Mouse (Mus musculus): ENCODE data around the gene Cul3. TPM values are rescaled to one million over a fixed set of nuclear protein-coding genes. Genes with fewer than 3 reads are reported as not detected.

The Cul3 gene
- polyA plus RNA-seq, 1 experiment from 2014 or later = 58.1 TPM

GRCm38 (mm10) chr1:80239481-80239880 is 100.8 kb downstream of the Cul3 start:
- no peak for ATAC-seq (replicated peaks; ENCODE audit: insufficient number of reproducible peaks, low FRiP score, low TSS enrichment, low read depth)
- no peak overlapping the region for H3K4me3 ChIP-seq (ENCODE audit: low read depth, low read length)
- no peak for DNase-seq (ENCODE audit: low spot score)
- H3K27ac ChIP-seq (replicated peaks; ENCODE audit: low read depth, low read length) = no peak overlapping the region
- H3K9me3 ChIP-seq (replicated peaks; ENCODE audit: control insufficient read depth, low read length) = no peaks in the 10 kb centered on the region
- no peak overlapping the region for H3K4me2 ChIP-seq (ENCODE audit: low read depth, low read length)
- no peak overlapping the region for H3K9ac ChIP-seq (replicated peaks; ENCODE audit: low read length)
- H3K27me3 ChIP-seq (ENCODE audit: control insufficient read depth, insufficient read depth, low read length) = no peaks in the 10 kb centered on the region
- no peaks in the 10 kb centered on the region for H3K36me3 ChIP-seq (replicated peaks; ENCODE audit: control insufficient read depth, insufficient read depth, low read depth, low read length)
- H3K4me1 ChIP-seq (ENCODE audit: control insufficient read depth, insufficient read depth, low read length) = no peaks in the 10 kb centered on the region
- WGBS = 73% methylated on average over 11 of the region's 11 CpGs

- Histone ChIP-seq H3K9me3 (replicated peaks; ENCODE audit: control insufficient read depth, low read length) (no peaks in the 10 kb centered on the region), H3K27me3 (ENCODE audit: control insufficient read depth, insufficient read depth, low read length) (no peaks in the 10 kb centered on the region), H3K4me2 (ENCODE audit: low read depth, low read length) (no peak overlapping the region), H3K27ac (replicated peaks; ENCODE audit: low read depth, low read length) (no peak overlapping the region), H3K4me3 (ENCODE audit: low read depth, low read length) (no peak overlapping the region), H3K36me3 (replicated peaks; ENCODE audit: control insufficient read depth, insufficient read depth, low read depth, low read length) (no peaks in the 10 kb centered on the region), H3K9ac (replicated peaks; ENCODE audit: low read length) (no peak overlapping the region), H3K4me1 (ENCODE audit: control insufficient read depth, insufficient read depth, low read length) (no peaks in the 10 kb centered on the region)
- no peak for ATAC-seq (replicated peaks; ENCODE audit: insufficient number of reproducible peaks, low FRiP score, low TSS enrichment, low read depth)
- 62% methylated on average over 11 of the region's 11 CpGs for WGBS
- no peak for DNase-seq (ENCODE audit: low spot score)
Observed at GRCm38 (mm10) chr1:80236951-80237702, 103.2 kb downstream of the Cul3 start.

- WGBS = 6% methylated on average over 1 of the region's 1 CpGs
- H3K4me3 ChIP-seq (ENCODE audit: low read depth, low read length) = no peak overlapping the region
- H3K4me1 ChIP-seq (ENCODE audit: control insufficient read depth, insufficient read depth, low read length) = no peaks in the 10 kb centered on the region
- no peak overlapping the region for H3K27ac ChIP-seq (replicated peaks; ENCODE audit: low read depth, low read length)
- H3K9ac ChIP-seq (replicated peaks; ENCODE audit: low read length) = no peak overlapping the region
- DNase-seq (ENCODE audit: low spot score) (no peak), ATAC-seq (replicated peaks; ENCODE audit: insufficient number of reproducible peaks, low FRiP score, low TSS enrichment, low read depth) (no peak)
- no peaks in the 10 kb centered on the region for H3K27me3 ChIP-seq (ENCODE audit: control insufficient read depth, insufficient read depth, low read length)
- H3K9me3 ChIP-seq (replicated peaks; ENCODE audit: control insufficient read depth, low read length) = no peaks in the 10 kb centered on the region
- no peak overlapping the region for H3K4me2 ChIP-seq (ENCODE audit: low read depth, low read length)
- H3K36me3 ChIP-seq (replicated peaks; ENCODE audit: control insufficient read depth, insufficient read depth, low read depth, low read length) = no peaks in the 10 kb centered on the region
Observed at GRCm38 (mm10) chr1:80236126-80236525, 104.2 kb downstream of the Cul3 start.

- H3K9me3 ChIP-seq (replicated peaks; ENCODE audit: control insufficient read depth, low read length) = no peaks in the 10 kb centered on the region
Observed at GRCm38 (mm10) chr1:80230612-80231011, 109.7 kb downstream of the Cul3 start.

GRCm38 (mm10) chr1:80224839-80225412 is 115.4 kb downstream of the Cul3 start:
- ATAC-seq (replicated peaks; ENCODE audit: insufficient number of reproducible peaks, low FRiP score, low TSS enrichment, low read depth) = no peak
- H3K4me2 ChIP-seq (ENCODE audit: low read depth, low read length) = no peak overlapping the region
- H3K4me3 ChIP-seq (ENCODE audit: low read depth, low read length) = no peak overlapping the region
- DNase-seq (ENCODE audit: low spot score) = no peak
- 52% methylated on average over 3 of the region's 3 CpGs for WGBS
- H3K9ac ChIP-seq (replicated peaks; ENCODE audit: low read length) = no peak overlapping the region
- no peaks in the 10 kb centered on the region for H3K27me3 ChIP-seq (ENCODE audit: control insufficient read depth, insufficient read depth, low read length)
- H3K9me3 ChIP-seq (replicated peaks; ENCODE audit: control insufficient read depth, low read length) = no peaks in the 10 kb centered on the region
- no peaks in the 10 kb centered on the region for H3K4me1 ChIP-seq (ENCODE audit: control insufficient read depth, insufficient read depth, low read length)
- H3K36me3 ChIP-seq (replicated peaks; ENCODE audit: control insufficient read depth, insufficient read depth, low read depth, low read length) = no peaks in the 10 kb centered on the region
- H3K27ac ChIP-seq (replicated peaks; ENCODE audit: low read depth, low read length) = no peak overlapping the region

More at GRCm38 (mm10) chr1:80230612-80231011, 109.7 kb downstream of the Cul3 start:
- H3K4me2 ChIP-seq (ENCODE audit: low read depth, low read length) = no peak overlapping the region
- H3K4me3 ChIP-seq (ENCODE audit: low read depth, low read length) = no peak overlapping the region
- ATAC-seq (replicated peaks; ENCODE audit: insufficient number of reproducible peaks, low FRiP score, low TSS enrichment, low read depth) = no peak
- no peaks in the 10 kb centered on the region for H3K36me3 ChIP-seq (replicated peaks; ENCODE audit: control insufficient read depth, insufficient read depth, low read depth, low read length)
- no peak for DNase-seq (ENCODE audit: low spot score)
- WGBS = 85% methylated on average over 1 of the region's 1 CpGs
- no peaks in the 10 kb centered on the region for H3K27me3 ChIP-seq (ENCODE audit: control insufficient read depth, insufficient read depth, low read length)
- H3K9ac ChIP-seq (replicated peaks; ENCODE audit: low read length) = no peak overlapping the region
- H3K27ac ChIP-seq (replicated peaks; ENCODE audit: low read depth, low read length) = no peak overlapping the region
- no peaks in the 10 kb centered on the region for H3K4me1 ChIP-seq (ENCODE audit: control insufficient read depth, insufficient read depth, low read length)

GRCm38 (mm10) chr1:80221151-80221550 is 119.1 kb downstream of the Cul3 start:
- peak; percentile 36 for DNase-seq (ENCODE audit: low spot score)
- H3K36me3 ChIP-seq (replicated peaks; ENCODE audit: control insufficient read depth, insufficient read depth, low read depth, low read length) = no peaks in the 10 kb centered on the region
- H3K27me3 ChIP-seq (ENCODE audit: control insufficient read depth, insufficient read depth, low read length) = no peaks in the 10 kb centered on the region
- H3K27ac ChIP-seq (replicated peaks; ENCODE audit: low read depth, low read length) = no peak overlapping the region
- ATAC-seq (replicated peaks; ENCODE audit: insufficient number of reproducible peaks, low FRiP score, low TSS enrichment, low read depth) = no peak
- no peaks in the 10 kb centered on the region for H3K4me1 ChIP-seq (ENCODE audit: control insufficient read depth, insufficient read depth, low read length)
- H3K9ac ChIP-seq (replicated peaks; ENCODE audit: low read length) = no peak overlapping the region
- WGBS = 65% methylated on average over 4 of the region's 4 CpGs
- no peak overlapping the region for H3K4me3 ChIP-seq (ENCODE audit: low read depth, low read length)
- no peak overlapping the region for H3K4me2 ChIP-seq (ENCODE audit: low read depth, low read length)
- no peaks in the 10 kb centered on the region for H3K9me3 ChIP-seq (replicated peaks; ENCODE audit: control insufficient read depth, low read length)

GRCm38 (mm10) chr1:80218268-80218667 is 122.0 kb downstream of the Cul3 start, which contains the start of gene Fam124b:
Gene Fam124b, minus strand, starts transcription at chr1:80218473.
- ATAC-seq (replicated peaks; ENCODE audit: insufficient number of reproducible peaks, low FRiP score, low TSS enrichment, low read depth) (peak; percentile 54), DNase-seq (ENCODE audit: low spot score) (peak; percentile 29)
- Histone ChIP-seq H3K4me2 (ENCODE audit: low read depth, low read length) (no peak within 1 kb of the TSS), H3K27ac (replicated peaks; ENCODE audit: low read depth, low read length) (no peak within 1 kb of the TSS), H3K9ac (replicated peaks; ENCODE audit: low read length) (no peak within 1 kb of the TSS), H3K27me3 (ENCODE audit: control insufficient read depth, insufficient read depth, low read length) (no peaks in the 10 kb centered on the region), H3K4me3 (ENCODE audit: low read depth, low read length) (no peak within 1 kb of the TSS), H3K36me3 (replicated peaks; ENCODE audit: control insufficient read depth, insufficient read depth, low read depth, low read length) (no peaks in the 10 kb centered on the region), H3K9me3 (replicated peaks; ENCODE audit: control insufficient read depth, low read length) (no peaks in the 10 kb centered on the region), H3K4me1 (ENCODE audit: control insufficient read depth, insufficient read depth, low read length) (no peaks in the 10 kb centered on the region)
- 73% methylated on average over 6 of the region's 6 CpGs for WGBS

Measured in embryonic facial prominence, embryonic 11.5 days (tissue).